Mouse (Mus musculus) left cerebral cortex, postnatal 14 days (tissue): ENCODE measurements at regions not wholly inside any gene's neighbourhood (a gene's known extent, or its start where the extent isn't known, plus 50 kb on each side); places are given as distances from the start of the nearest gene placed in this dataset.
"Not testable (repeated sequence)": the region's sequence is repeated elsewhere in the genome, so short reads cannot be mapped to it uniquely, and the experiment has no call there.

ENCODE experiments used
- DNase-seq, 2 experiments: peaks; one replicate each; pipeline ENCODE4 v3.0.0; 2021 to 2022; ENCODE audit warnings: low spot score in 2 of 2, mixed read lengths in 1 of 2
- intact Hi-C: fragments of 180-260 bp; cut with DNase I; formaldehyde crosslinking; loops from one replicate; pipeline ENCODE4 v1.15.1; 2025

- intact Hi-C loops, result no loop called here
Measured at GRCm38 (mm10) chr10:104592009-104592603, 398.3 kb downstream of the Gm4340 start.

GRCm38 (mm10) chr10:104595920-104596319 is 402.1 kb downstream of the Gm4340 start:
- peak; percentile 0 to 4 for DNase-seq
- intact Hi-C loops, result no loop called here

More at GRCm38 (mm10) chr10:104592009-104592603, 398.3 kb downstream of the Gm4340 start:
- no peak for DNase-seq

- intact Hi-C loops, result no loop called here
- DNase-seq, result no peak
Measured at GRCm38 (mm10) chr10:104627629-104628028, 433.8 kb downstream of the Gm4340 start.

GRCm38 (mm10) chr10:104651020-104651419 is 457.2 kb downstream of the Gm4340 start:
- intact Hi-C loops, result no loop called here

GRCm38 (mm10) chr10:104660298-104660697 is 466.5 kb downstream of the Gm4340 start:
- intact Hi-C loops, result no loop called here
- no peak for DNase-seq

More at GRCm38 (mm10) chr10:104651020-104651419, 457.2 kb downstream of the Gm4340 start:
- DNase-seq, result no peak

GRCm38 (mm10) chr10:104661672-104662071 is 467.8 kb downstream of the Gm4340 start:
- intact Hi-C loops, result no loop called here
- DNase-seq, result peak; percentile 3 to 10

- DNase-seq, result no peak
Measured at GRCm38 (mm10) chr10:104668286-104668685, 474.4 kb downstream of the Gm4340 start.

GRCm38 (mm10) chr10:104684717-104685336 is 491.0 kb downstream of the Gm4340 start:
- no peak for DNase-seq
- intact Hi-C loops, result no loop called here

More at GRCm38 (mm10) chr10:104668286-104668685, 474.4 kb downstream of the Gm4340 start:
- intact Hi-C loops, result no loop called here

- no peak for DNase-seq
- intact Hi-C loops, result no loop called here
Measured at GRCm38 (mm10) chr10:104685857-104686256, 492.0 kb downstream of the Gm4340 start.

GRCm38 (mm10) chr10:104686669-104687068 is 492.8 kb downstream of the Gm4340 start:
- no peak for DNase-seq
- intact Hi-C loops, result no loop called here

- DNase-seq, result no peak
- intact Hi-C loops, result no loop called here
Measured at GRCm38 (mm10) chr10:104694974-104695373, 501.1 kb downstream of the Gm4340 start.

GRCm38 (mm10) chr10:104708926-104709325 is 515.1 kb downstream of the Gm4340 start:
- intact Hi-C loops, result no loop called here
- no peak for DNase-seq

- intact Hi-C loops, DNase-seq: not testable (repeated sequence)
Measured at GRCm38 (mm10) chr10:104713281-104713915, 519.6 kb downstream of the Gm4340 start.
